ENCODE assay signal across 12 mouse cellular contexts in genomic region chr9:76168355-76168754, GRCm38 (mm10). TPM values are rescaled to one million over a fixed set of nuclear protein-coding genes. Genes with fewer than 3 reads are reported as not detected.
DNase-seq lines count a peak whose midpoint lies in the region; ATAC-seq and TF ChIP-seq lines count a peak whose summit lies in the region.
"Had no signal": no experiment of that assay in that cellular context is flagged by ENCODE, and none has a peak within 500 bp of the region (broad histone marks: within the 10 kb centered on the region; RNA-seq: fewer than 3 reads in every experiment).

No protein-coding gene starts in this region.

- no peak overlapping the region for H3K9ac ChIP-seq in heart, adult 2 months (ENCODE audit: low read depth, low read length)
- H3K9ac ChIP-seq in heart, embryonic 11.5 days (ENCODE audit: low read depth, low read length), result no peak overlapping the region
- no peak overlapping the region for H3K9ac ChIP-seq in liver, postnatal 0 days (replicated peaks)
- no peak overlapping the region for H3K9ac ChIP-seq in liver, embryonic 12.5 days
- H3K9ac ChIP-seq in midbrain, embryonic 16.5 days (ENCODE audit: low read depth, low read length), result no peak overlapping the region
- H3K9ac ChIP-seq: forebrain, postnatal 0 days had no signal

- no peaks in the 10 kb centered on the region for H3K36me3 ChIP-seq in heart, adult 2 months (ENCODE audit: control insufficient read depth, insufficient read depth, low read length)
- H3K36me3 ChIP-seq in heart, embryonic 11.5 days (ENCODE audit: control insufficient read depth, insufficient read depth, low read length), result no peaks in the 10 kb centered on the region
- H3K36me3 ChIP-seq in liver, postnatal 0 days (replicated peaks; ENCODE audit: insufficient read depth, low read length), result no peaks in the 10 kb centered on the region
- no peaks in the 10 kb centered on the region for H3K36me3 ChIP-seq in liver, embryonic 12.5 days
- H3K36me3 ChIP-seq in midbrain, embryonic 16.5 days (ENCODE audit: control insufficient read depth, insufficient read depth, low read length), result no peaks in the 10 kb centered on the region

- ATAC-seq in heart, embryonic 11.5 days (replicated peaks; ENCODE audit: insufficient number of reproducible peaks, low FRiP score, low TSS enrichment), result no peak
- no peak for ATAC-seq in liver, postnatal 0 days
- ATAC-seq in liver, embryonic 12.5 days, result no peak
- ATAC-seq in midbrain, embryonic 16.5 days, result no peak
- ATAC-seq: forebrain, postnatal 0 days; Patski had no signal

- DNase-seq in heart, adult 2 months, result no peak
- DNase-seq in liver, postnatal 0 days, result no peak
- peak; percentile 19 for DNase-seq in R1 (ENCODE audit: low read depth, low spot score)
- DNase-seq in ovary, postnatal 14 days (ENCODE audit: low spot score), result no peak
- DNase-seq: forebrain, postnatal 0 days had no signal

- no peaks in the 10 kb centered on the region for H3K79me2 ChIP-seq in heart, adult 2 months (replicated peaks; ENCODE audit: control insufficient read depth, insufficient read depth, low read length)

- peak; percentile 51 for TF ChIP-seq CTCF in heart, adult 2 months (IDR thresholded peaks at IDR 0.05)
- TF ChIP-seq CTCF in liver, postnatal 0 days (IDR thresholded peaks at IDR 0.05; ENCODE audit: low read depth), result peak; percentile 28; the same call in 1 of the 2 replicates
- 0 out of 2 replicates have a peak, but pooled peaks have one; percentile 16 for TF ChIP-seq CTCF in embryonic fibroblast, embryonic 13.5 days (IDR thresholded peaks at IDR 0.05; ENCODE audit: borderline replicate concordance, insufficient read depth, low read length)

- intact Hi-C loops in heart, adult 2 months (cut with DNase I), result no loop called here

- TF ChIP-seq EP300 in heart, adult 2 months (IDR thresholded peaks at IDR 0.05; ENCODE audit: insufficient read depth, low read depth, low read length), result no peak
- TF ChIP-seq EP300 in liver, postnatal 0 days (IDR thresholded peaks at IDR 0.05; ENCODE audit: low read depth), result no peak

- no peak overlapping the region for H3K27ac ChIP-seq in heart, adult 2 months
- H3K27ac ChIP-seq in heart, embryonic 11.5 days (ENCODE audit: low read depth, low read length), result no peak overlapping the region
- no peak overlapping the region for H3K27ac ChIP-seq in liver, postnatal 0 days (ENCODE audit: low read depth)
- no peak overlapping the region for H3K27ac ChIP-seq in liver, embryonic 12.5 days
- no peak overlapping the region for H3K27ac ChIP-seq in embryonic fibroblast, embryonic 13.5 days (ENCODE audit: insufficient read depth, low read length)
- no peak overlapping the region for H3K27ac ChIP-seq in midbrain, embryonic 16.5 days (ENCODE audit: low read length)

- 33% methylated on average over 3 of the region's 3 CpGs for WGBS in heart, adult 2 months
- 44% methylated on average over 3 of the region's 3 CpGs for WGBS in heart, embryonic 11.5 days (ENCODE audit: insufficient replicate concordance)
- 36% methylated on average over 3 of the region's 3 CpGs for WGBS in liver, postnatal 0 days (ENCODE audit: insufficient replicate concordance)
- WGBS in liver, embryonic 12.5 days (ENCODE audit: insufficient replicate concordance), result 29% methylated on average over 3 of the region's 3 CpGs
- 55% methylated on average over 3 of the region's 3 CpGs for WGBS in midbrain, embryonic 16.5 days

- no peaks in the 10 kb centered on the region for H3K27me3 ChIP-seq in heart, adult 2 months (ENCODE audit: control insufficient read depth, insufficient read depth, low read length)
- H3K27me3 ChIP-seq in heart, embryonic 11.5 days (ENCODE audit: control insufficient read depth, insufficient read depth, low read length), result no peaks in the 10 kb centered on the region
- no peaks in the 10 kb centered on the region for H3K27me3 ChIP-seq in liver, postnatal 0 days (ENCODE audit: insufficient read depth, low read length)
- no peaks in the 10 kb centered on the region for H3K27me3 ChIP-seq in liver, embryonic 12.5 days (replicated peaks)
- H3K27me3 ChIP-seq in midbrain, embryonic 16.5 days (ENCODE audit: control insufficient read depth, insufficient read depth, low read depth, low read length), result no peaks in the 10 kb centered on the region

- no peak for TF ChIP-seq POLR2A in heart, adult 2 months (IDR thresholded peaks at IDR 0.05; ENCODE audit: insufficient read depth, low read depth, low read length)
- TF ChIP-seq POLR2A in embryonic fibroblast, embryonic 13.5 days (IDR thresholded peaks at IDR 0.05; ENCODE audit: low read depth, low read length), result no peak

- H3K9me3 ChIP-seq in heart, embryonic 11.5 days (replicated peaks; ENCODE audit: control insufficient read depth, low read length), result no peaks in the 10 kb centered on the region
- no peaks in the 10 kb centered on the region for H3K9me3 ChIP-seq in liver, postnatal 0 days (ENCODE audit: low read length)
- no peaks in the 10 kb centered on the region for H3K9me3 ChIP-seq in liver, embryonic 12.5 days (replicated peaks)
- no peaks in the 10 kb centered on the region for H3K9me3 ChIP-seq in midbrain, embryonic 16.5 days (replicated peaks; ENCODE audit: control insufficient read depth, low read length, poor library complexity, severe bottlenecking)

- H3K4me3 ChIP-seq in heart, adult 2 months, result no peak overlapping the region
- no peak overlapping the region for H3K4me3 ChIP-seq in heart, embryonic 11.5 days (ENCODE audit: low read depth, low read length)
- H3K4me3 ChIP-seq in liver, postnatal 0 days (ENCODE audit: low read depth, low read length), result no peak overlapping the region
- H3K4me3 ChIP-seq in liver, embryonic 12.5 days, result no peak overlapping the region
- H3K4me3 ChIP-seq in embryonic fibroblast, embryonic 13.5 days (ENCODE audit: insufficient read depth, low read length), result no peak overlapping the region
- no peak overlapping the region for H3K4me3 ChIP-seq in midbrain, embryonic 16.5 days (ENCODE audit: low read depth, low read length)
- H3K4me3 ChIP-seq: myocyte had no signal

- no peak overlapping the region for H3K4me2 ChIP-seq in heart, embryonic 11.5 days
- H3K4me2 ChIP-seq in liver, postnatal 0 days (ENCODE audit: low read depth, low read length), result no peak overlapping the region
- no peak overlapping the region for H3K4me2 ChIP-seq in liver, embryonic 12.5 days
- H3K4me2 ChIP-seq in midbrain, embryonic 16.5 days (ENCODE audit: low read length), result no peak overlapping the region

- no peaks in the 10 kb centered on the region for H3K4me1 ChIP-seq in heart, adult 2 months (ENCODE audit: control insufficient read depth, insufficient read depth, low read length)
- no peaks in the 10 kb centered on the region for H3K4me1 ChIP-seq in heart, embryonic 11.5 days (ENCODE audit: control insufficient read depth, insufficient read depth, low read length)
- H3K4me1 ChIP-seq in liver, postnatal 0 days (ENCODE audit: insufficient read depth), result no peaks in the 10 kb centered on the region
- H3K4me1 ChIP-seq in liver, embryonic 12.5 days, result no peaks in the 10 kb centered on the region
- H3K4me1 ChIP-seq in embryonic fibroblast, embryonic 13.5 days (ENCODE audit: control insufficient read depth, insufficient read depth, low read length), result no peaks in the 10 kb centered on the region
- no peaks in the 10 kb centered on the region for H3K4me1 ChIP-seq in midbrain, embryonic 16.5 days (ENCODE audit: control insufficient read depth, insufficient read depth, low read length)

RNA-seq across cellular contexts. Expression of gene Gfral, which starts 45.1 kb away (rescaled TPM):
- total RNA-seq in heart, adult 2 months (2021), result not detected
- polyA plus RNA-seq in heart, adult 2 months (2012; rRNA removed), result not detected in 2 replicates
- not detected in 2 replicates for polyA plus RNA-seq in heart, embryonic 11.5 days (2014; fragmentation: Nextera tagmentation; extraction: Ambion mirVana)
- not detected in 2 replicates for polyA plus RNA-seq in liver, postnatal 0 days (2015; fragmentation: Nextera tagmentation; extraction: Ambion mirVana)
- polyA plus RNA-seq in liver, embryonic 12.5 days (2016; fragmentation: Nextera tagmentation; extraction: Ambion mirVana), result not detected in 2 replicates
- polyA plus RNA-seq in embryonic fibroblast, embryonic 13.5 days (2011; ENCODE audit: insufficient read length, low read depth, missing spikeins), result not detected in 2 replicates
- polyA plus RNA-seq in midbrain, embryonic 16.5 days (2015; fragmentation: Nextera tagmentation; extraction: Ambion mirVana), result not detected in 2 replicates
- total RNA-seq: forebrain, postnatal 0 days had no signal
- polyA plus RNA-seq: forebrain, postnatal 0 days; heart, embryonic 16.5 days; Patski had no signal
